Mouse (Mus musculus) layer of hippocampus, adult 9-11 months (tissue): Measurements from ENCODE around the gene Galc.
A peak's percentile ranks its signal among the peaks of the same experiment; 100 is the strongest.
"Not testable (repeated sequence)": the region's sequence is repeated elsewhere in the genome, so short reads cannot be mapped to it uniquely, and the experiment has no call there.

Source experiments
- DNase-seq: peaks from one replicate; pipeline ENCODE4 v3.0.0; 2022

The Galc gene

GRCm38 (mm10) chr12:98250327-98250726 is 8.9 kb downstream of the Galc start:
- DNase-seq, result no peak

DNA sequence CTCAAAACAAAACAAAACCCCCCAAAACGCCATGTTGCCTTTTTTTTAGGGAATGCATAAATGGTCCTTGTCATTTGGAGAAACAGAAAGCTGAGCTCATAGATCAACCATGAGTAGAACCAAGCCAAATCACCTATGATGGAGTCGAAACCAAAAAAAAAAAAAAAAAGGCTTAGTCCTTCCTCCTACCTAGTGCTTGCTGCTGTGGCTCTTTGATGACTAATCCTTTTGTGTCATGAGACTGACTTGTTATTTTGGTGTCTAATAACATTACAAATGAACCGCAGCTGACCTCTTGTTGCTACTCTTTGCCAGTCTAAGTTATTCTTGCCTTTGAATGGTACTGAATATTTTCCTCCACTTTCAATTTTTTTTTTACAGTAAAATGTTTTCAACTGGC is 9.6 kb downstream of the Galc start:
- DNase-seq, result no peak

- no peak for DNase-seq
Observed at GRCm38 (mm10) chr12:98246835-98247234, 12.4 kb downstream of the Galc start.

DNA sequence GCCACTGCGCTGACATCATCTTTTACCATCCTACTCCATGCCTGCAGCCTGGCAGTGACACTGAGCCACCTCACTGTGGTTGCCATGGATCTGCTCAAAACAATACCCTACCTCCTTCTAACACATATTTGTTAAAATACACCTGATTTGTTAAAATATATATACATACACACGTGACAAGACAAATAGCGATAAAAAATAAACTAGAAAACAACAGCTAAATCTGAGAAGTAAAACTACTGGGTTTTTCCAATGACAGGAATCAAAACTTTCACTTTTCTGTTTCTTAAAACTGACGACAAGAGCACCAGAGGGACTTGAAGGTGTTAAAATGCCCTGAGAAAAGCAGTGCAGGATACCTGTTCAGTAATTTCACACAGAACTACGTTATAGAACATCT is 14.4 kb downstream of the Galc start:
- no peak for DNase-seq

DNA sequence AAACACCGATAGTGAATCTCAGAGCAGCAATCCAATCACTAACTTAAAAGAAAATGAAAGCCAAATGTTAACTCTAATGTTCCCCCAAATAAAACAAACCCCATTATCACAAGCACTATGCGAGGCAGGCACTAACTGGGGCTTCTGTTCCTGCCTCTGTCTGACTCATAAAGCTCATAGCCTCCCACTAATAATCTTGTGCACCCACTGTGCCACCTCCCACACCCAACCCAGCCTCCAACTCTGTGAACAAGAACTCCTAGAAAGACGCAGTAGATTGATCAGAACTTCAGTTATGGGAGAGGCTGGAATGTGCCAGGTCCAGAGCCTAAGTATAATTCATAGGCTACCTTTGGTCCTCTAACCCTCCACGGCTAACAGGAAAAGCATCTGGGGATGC is 15.1 kb downstream of the Galc start:
- DNase-seq, result no peak

- DNase-seq, result not testable (repeated sequence)
Observed at GRCm38 (mm10) chr12:98238478-98238877, 20.8 kb downstream of the Galc start.

GRCm38 (mm10) chr12:98227037-98227436 is 32.2 kb downstream of the Galc start:
- DNase-seq, result no peak

- no peak for DNase-seq
Observed at GRCm38 (mm10) chr12:98223286-98223685, 36.0 kb downstream of the Galc start.

- DNase-seq, result no peak
Observed at GRCm38 (mm10) chr12:98216432-98216831, 42.8 kb downstream of the Galc start.

DNA sequence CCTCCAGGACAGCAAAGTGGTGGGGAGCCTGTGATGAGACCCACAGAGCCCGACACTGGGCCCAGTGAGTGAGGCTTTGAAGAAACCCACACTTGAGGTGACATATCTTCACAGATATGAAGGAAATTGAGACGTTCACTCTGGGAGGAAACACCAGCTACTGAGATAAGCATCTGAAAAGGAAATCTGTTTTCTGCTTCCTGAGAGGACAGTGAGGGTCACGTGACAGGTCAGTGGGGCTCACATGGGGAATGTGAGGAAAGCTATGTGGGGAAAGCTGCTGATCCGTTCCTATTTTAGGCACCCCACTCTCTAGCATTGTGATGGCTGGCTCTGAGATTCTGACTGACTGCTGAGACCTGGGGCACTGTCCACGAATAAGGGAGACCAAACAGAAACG is 43.7 kb downstream of the Galc start:
- DNase-seq, result peak; percentile 26

GRCm38 (mm10) chr12:98214191-98214590 is 45.1 kb downstream of the Galc start:
- DNase-seq, result no peak

DNA sequence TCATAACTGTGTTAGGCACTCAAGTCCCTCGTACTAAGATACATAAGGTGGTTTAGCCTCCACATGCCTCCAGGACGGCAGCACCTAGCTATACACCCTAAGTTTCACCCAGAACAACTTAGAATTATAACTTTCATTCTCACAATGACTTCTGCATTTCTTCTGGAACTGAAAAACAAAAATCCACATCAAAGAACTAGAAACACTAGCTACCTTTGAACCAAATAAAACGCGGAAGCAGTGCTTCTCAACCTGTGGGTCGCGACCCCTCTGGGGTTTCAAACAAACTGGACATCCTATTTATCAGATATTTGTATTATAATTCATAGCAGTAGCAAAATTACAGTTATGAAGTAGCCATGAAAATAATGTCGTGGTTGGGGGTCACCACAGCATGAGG is 45.5 kb downstream of the Galc start:
- no peak for DNase-seq

GRCm38 (mm10) chr12:98213332-98213731 is 45.9 kb downstream of the Galc start:
- DNase-seq, result no peak

- DNase-seq, result peak; percentile 29
Observed at GRCm38 (mm10) chr12:98212457-98213175, 46.6 kb downstream of the Galc start.

GRCm38 (mm10) chr12:98210495-98210894 is 48.8 kb downstream of the Galc start:
- no peak for DNase-seq

GRCm38 (mm10) chr12:98208104-98208503 is 51.2 kb downstream of the Galc start:
- no peak for DNase-seq

DNA sequence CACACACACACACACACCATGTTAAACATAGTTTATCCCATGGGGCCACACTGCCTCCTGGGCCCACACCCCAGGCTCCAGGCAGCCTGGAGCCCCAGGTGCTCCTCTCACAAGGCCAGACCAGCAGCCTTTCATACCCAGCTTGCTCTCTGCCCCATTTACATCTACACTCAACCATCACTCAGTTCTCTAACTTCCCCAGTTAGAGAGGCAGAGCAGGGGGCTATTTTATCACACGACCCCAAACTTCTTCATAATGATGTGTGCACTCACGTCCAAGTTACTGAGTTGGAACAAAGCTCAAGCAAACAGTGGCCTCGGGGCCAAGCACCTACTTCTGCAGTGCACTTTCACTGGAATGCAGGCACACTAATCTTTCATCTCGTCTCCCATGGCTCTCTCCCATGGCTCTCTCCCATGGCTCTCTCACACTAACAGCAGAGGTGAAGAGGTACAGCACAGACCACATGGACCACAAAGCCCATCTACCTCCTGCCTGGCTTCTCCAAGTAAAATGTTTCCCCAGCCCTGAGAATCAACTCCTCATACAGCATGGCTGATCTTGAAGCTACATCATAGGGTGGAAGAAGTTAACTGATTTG is 53.7 kb downstream of the Galc start:
- no peak for DNase-seq

DNA sequence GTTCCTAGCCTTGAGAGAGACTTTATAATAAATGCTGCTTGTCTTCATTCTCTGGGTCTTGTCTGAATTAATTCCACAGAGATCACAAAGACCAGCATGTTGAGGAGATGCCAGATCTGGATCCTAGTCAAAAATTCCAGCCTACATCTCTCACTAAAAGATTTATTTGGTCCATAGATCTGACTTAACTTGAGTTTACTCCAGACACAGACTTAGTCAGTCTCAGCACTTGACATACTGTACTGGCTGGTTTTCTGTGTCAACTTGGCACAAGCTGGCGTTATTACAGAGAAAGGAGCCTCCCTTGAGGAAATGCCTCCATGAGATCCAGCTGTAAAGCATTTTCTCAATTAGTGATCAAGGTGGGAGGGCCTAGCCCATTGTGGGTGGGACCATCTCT is 61.9 kb downstream of the Galc start:
- no peak for DNase-seq

DNA sequence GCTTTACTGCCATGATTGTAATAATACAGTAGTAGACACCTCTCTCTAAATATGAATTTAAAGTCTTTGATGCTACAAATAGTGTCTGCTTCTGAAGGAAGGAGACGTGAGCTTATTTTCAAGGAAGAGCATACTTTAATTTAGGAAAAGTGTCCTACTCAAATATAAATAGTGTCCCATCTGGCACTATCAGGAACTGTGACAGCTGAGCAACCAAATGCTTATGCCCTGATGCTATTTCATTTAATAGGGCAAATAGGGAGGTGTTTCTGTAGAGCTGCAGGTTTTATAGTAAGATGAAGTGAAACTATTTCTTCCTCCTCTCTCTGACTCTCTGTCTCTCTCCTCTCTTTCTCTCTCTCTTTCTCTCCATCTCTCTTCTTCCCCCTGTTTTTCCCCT is 69.1 kb downstream of the Galc start:
- DNase-seq, result peak; percentile 48

DNA sequence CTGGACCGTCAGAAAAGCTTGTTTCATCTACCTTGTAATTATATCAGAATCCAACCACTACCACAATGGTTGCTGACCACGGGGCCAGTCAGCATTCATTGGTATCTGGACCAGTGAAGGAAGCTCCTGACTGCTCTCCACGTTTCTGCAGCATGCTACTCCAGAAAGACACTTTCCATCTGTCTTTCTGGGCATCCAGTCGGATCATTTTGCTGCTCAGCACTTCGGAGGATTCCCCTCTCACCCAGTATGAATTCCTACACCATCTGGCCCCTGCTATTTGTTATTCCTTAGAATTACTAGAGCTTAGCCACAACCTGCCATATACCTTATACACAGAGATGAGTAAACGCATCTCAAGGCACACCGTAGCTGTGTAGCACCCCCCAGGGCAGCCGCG is 70.2 kb downstream of the Galc start:
- DNase-seq, result no peak

DNA sequence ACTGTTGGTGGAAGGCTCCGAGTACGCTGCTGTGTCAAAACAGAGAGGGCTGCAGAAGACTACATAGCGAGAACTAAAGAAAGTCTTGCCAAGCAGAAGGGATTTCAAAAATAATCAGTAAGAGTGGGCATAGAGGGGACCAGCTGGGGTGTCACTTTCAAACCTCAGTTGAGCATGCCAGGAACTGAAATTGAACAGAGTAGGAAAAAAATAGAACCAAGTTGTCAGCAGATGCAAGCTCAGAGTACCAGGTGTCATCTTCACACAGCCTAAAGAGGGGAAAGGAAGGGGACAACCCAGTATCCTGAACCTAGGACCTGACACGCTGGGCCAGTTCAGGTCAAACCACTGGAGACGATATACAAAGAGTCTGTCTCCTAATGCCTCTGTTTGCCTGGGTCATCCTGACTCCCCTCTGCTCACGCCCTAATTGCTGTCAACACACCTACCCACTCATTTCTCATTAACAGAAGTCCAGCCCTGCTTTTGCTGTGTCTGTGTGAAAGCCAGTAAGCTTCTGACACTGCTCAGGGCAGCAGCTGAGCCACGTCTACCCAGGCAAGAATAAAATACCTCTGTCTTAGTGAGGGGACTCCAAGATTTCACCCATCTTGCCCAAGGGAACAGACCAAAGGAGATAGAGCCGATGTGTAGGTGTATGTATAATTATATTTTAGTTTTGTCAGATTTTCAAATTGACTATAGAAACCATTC is 71.9 kb downstream of the Galc start:
- peak; percentile 72 for DNase-seq

DNA sequence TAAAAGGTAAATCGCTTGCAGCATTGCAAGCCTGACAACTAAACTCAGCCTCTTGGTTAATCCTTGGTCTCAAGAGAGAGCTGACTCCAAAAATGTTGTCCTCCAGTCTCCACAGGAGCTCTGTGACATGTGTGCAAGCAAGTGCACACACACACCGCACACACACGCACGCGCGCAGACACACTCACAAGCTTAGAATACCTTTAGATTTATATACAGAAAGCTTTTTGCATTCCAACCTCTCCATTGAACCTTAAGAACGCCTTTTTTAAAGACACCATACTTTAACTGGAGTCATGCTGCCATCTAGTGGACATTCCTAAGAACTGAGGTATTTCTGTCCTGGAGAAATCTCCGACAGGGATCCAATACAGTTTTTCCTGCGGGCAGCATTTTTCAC is 77.5 kb downstream of the Galc start:
- DNase-seq, result peak; percentile 36

GRCm38 (mm10) chr12:98180807-98181206 is 78.5 kb downstream of the Galc start:
- no peak for DNase-seq

DNA sequence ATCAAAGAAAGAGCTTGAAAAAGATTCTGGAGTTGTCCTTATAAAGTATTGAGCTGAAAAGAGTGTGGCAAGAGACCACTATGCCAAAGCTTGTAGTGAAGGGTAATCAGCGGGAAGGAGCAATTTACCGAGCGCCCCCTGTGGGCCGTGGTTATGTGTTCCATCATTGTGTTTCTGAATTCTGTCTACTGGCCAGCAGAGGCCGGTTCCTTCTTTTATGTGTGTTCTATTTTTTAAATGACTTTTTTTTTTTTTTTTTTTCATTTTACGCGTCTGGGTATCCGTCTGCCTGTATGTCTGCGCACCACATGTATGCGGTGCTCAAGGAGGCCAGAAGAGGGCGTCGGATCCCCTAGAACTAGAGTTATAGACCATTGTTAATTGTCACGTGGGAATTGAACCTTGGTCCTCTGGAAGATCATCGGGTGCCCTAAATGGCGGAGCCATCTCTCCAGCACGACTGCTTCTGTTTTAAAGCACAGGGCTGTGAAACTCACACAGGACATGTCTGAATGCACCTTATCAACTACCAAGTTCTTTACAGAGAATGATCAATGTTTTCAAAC is 78.9 kb downstream of the Galc start:
- no peak for DNase-seq
